In the genomic region with DNA sequence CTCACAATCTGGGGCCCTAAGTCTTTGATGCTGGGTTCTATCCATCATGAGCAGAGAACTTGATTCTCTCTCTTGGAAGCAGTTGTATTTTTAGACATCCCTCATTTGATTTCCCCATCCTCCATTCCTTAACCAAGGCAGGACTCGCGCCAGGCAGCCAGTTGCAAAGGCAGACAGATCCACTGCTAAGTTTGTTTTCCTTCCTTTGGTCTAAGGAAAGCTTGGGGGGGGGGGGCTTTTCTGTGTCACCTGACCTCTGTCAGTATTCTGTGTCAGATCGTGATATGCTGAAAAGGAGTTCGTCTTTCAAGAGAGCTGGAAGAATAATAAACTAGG, we compare ENCODE assay signal across 11 mouse cellular contexts. TPM values are rescaled to one million over a fixed set of nuclear protein-coding genes. Genes with fewer than 3 reads are reported as not detected.
DNase-seq lines count a peak whose midpoint lies in the region; ATAC-seq lines count a peak whose summit lies in the region.
"Had no signal": no experiment of that assay in that cellular context is flagged by ENCODE, and none has a peak within 500 bp of the region (broad histone marks: within the 10 kb centered on the region; RNA-seq: fewer than 3 reads in every experiment).

No protein-coding gene starts in this region.

- ATAC-seq in kidney, embryonic 15.5 days (replicated peaks; ENCODE audit: low FRiP score): no peak
- no peak for ATAC-seq in forebrain, embryonic 14.5 days
- ATAC-seq in midbrain, embryonic 13.5 days: no peak
- ATAC-seq: Patski had no signal

- peaks cover 40% of the 10 kb centered on the region for H3K4me1 ChIP-seq in kidney, embryonic 15.5 days
- H3K4me1 ChIP-seq in forebrain, embryonic 14.5 days (ENCODE audit: control insufficient read depth, insufficient read depth, low read length): peaks cover 12% of the 10 kb centered on the region; the same call in 1 of the 2 replicates
- H3K4me1 ChIP-seq in midbrain, embryonic 13.5 days (replicated peaks): peaks cover 46% of the 10 kb centered on the region

- no peak for DNase-seq in kidney, postnatal 14 days
- DNase-seq in brain, adult 2 months (ENCODE audit: low read depth, low spot score): peak; percentile 68
- peak; percentile 38 for DNase-seq in forebrain, embryonic 14.5 days (ENCODE audit: low spot score)
- no peak for DNase-seq in spleen, postnatal 14 days (ENCODE audit: low spot score in 2 of 2)
- DNase-seq in gastrocnemius, adult 18-20 months (ENCODE audit: low spot score): no peak
- DNase-seq in B cell, adult 2 months: no peak

- peaks cover 84% of the 10 kb centered on the region for H3K27me3 ChIP-seq in kidney, embryonic 15.5 days
- peaks cover 18% of the 10 kb centered on the region; the same call in 1 of the 2 replicates for H3K27me3 ChIP-seq in forebrain, embryonic 14.5 days (replicated peaks; ENCODE audit: control insufficient read depth, insufficient read depth, low read length)
- peaks cover 46% of the 10 kb centered on the region for H3K27me3 ChIP-seq in midbrain, embryonic 13.5 days

- no peak overlapping the region for H3K27ac ChIP-seq in kidney, embryonic 15.5 days
- H3K27ac ChIP-seq in forebrain, embryonic 14.5 days (ENCODE audit: low read depth, low read length): no peak overlapping the region
- H3K27ac ChIP-seq in midbrain, embryonic 13.5 days: no peak overlapping the region

- WGBS in kidney, embryonic 15.5 days: 12% methylated on average over 4 of the region's 4 CpGs
- 4% methylated on average over 4 of the region's 4 CpGs for WGBS in forebrain, embryonic 14.5 days
- WGBS in midbrain, embryonic 13.5 days: 4% methylated on average over 4 of the region's 4 CpGs

- peak overlapping the region; percentile 59 for H3K4me3 ChIP-seq in kidney, embryonic 15.5 days (replicated peaks)
- H3K4me3 ChIP-seq in forebrain, embryonic 14.5 days (ENCODE audit: low read depth, low read length): peak overlapping the region; percentile 57
- H3K4me3 ChIP-seq in midbrain, embryonic 13.5 days (replicated peaks): peak overlapping the region; percentile 71
- H3K4me3 ChIP-seq: erythroblast, embryonic 14.5 days had no signal

- H3K36me3 ChIP-seq in kidney, embryonic 15.5 days: no peaks in the 10 kb centered on the region
- no peaks in the 10 kb centered on the region for H3K36me3 ChIP-seq in forebrain, embryonic 14.5 days (ENCODE audit: control insufficient read depth, insufficient read depth, low read length)
- H3K36me3 ChIP-seq in midbrain, embryonic 13.5 days: no peaks in the 10 kb centered on the region

- 0 out of 2 replicates have a peak overlapping the region, but pooled peaks have one; percentile 48 for H3K9ac ChIP-seq in kidney, embryonic 15.5 days
- peak overlapping the region; percentile 70 for H3K9ac ChIP-seq in forebrain, embryonic 14.5 days (ENCODE audit: low read length)
- peak overlapping the region; percentile 77 for H3K9ac ChIP-seq in midbrain, embryonic 13.5 days (replicated peaks)

- H3K9me3 ChIP-seq in kidney, embryonic 15.5 days (replicated peaks): no peaks in the 10 kb centered on the region
- no peaks in the 10 kb centered on the region for H3K9me3 ChIP-seq in forebrain, embryonic 14.5 days (replicated peaks; ENCODE audit: control insufficient read depth, low read length)
- no peaks in the 10 kb centered on the region for H3K9me3 ChIP-seq in midbrain, embryonic 13.5 days

- peak overlapping the region; percentile 93 for H3K4me2 ChIP-seq in kidney, embryonic 15.5 days
- peak overlapping the region; percentile 87 for H3K4me2 ChIP-seq in forebrain, embryonic 14.5 days (ENCODE audit: low read length)
- peak overlapping the region; percentile 76 for H3K4me2 ChIP-seq in midbrain, embryonic 13.5 days (replicated peaks)

RNA-seq across cellular contexts. Expression of a gene that starts 11.4 kb away (rescaled TPM):
- 0.57 and 0.66 TPM in 2 replicates for polyA plus RNA-seq in kidney, embryonic 15.5 days (2015; fragmentation: Nextera tagmentation; extraction: Ambion mirVana)
- 1.0 and 2.0 TPM in 2 replicates for polyA plus RNA-seq in forebrain, embryonic 14.5 days (2014; fragmentation: Nextera tagmentation; extraction: Ambion mirVana)
- 2.0 and 2.8 TPM in 2 replicates for polyA plus RNA-seq in midbrain, embryonic 13.5 days (2015; fragmentation: Nextera tagmentation; extraction: Ambion mirVana)
- under 1 TPM; 0.07 to 0.59 TPM for total RNA-seq in gastrocnemius, adult 18-20 months (2021)
- polyA plus RNA-seq: erythroblast, embryonic 14.5 days; liver, embryonic 16.5 days had no signal

Comparison
In these comparisons a context has a peak if more than half of its experiments do, and no peak if none do; other contexts are left out.
1. DNase-seq: peak in brain, adult 2 months (single experiment) and forebrain, embryonic 14.5 days (single experiment); none in kidney, postnatal 14 days (single experiment), spleen, postnatal 14 days (0 of 2), gastrocnemius, adult 18-20 months (single experiment) and B cell, adult 2 months (0 of 2).
2. Peak in every context shown above with its lines, with median percentiles within 50 percentile points of each other: H3K4me2 ChIP-seq, H3K4me3 ChIP-seq and H3K9ac ChIP-seq.